Mouse (Mus musculus) fat pad, adult 2 months (tissue): ENCODE measurements around the gene Cdipt.

ENCODE experiments used
- DNase-seq: peaks from one replicate; pipeline ENCODE4 v3.0.0-alpha.2; 2011; ENCODE audit warnings: low read depth, low spot score; ENCODE audit errors: extremely low read depth

Gene Cdipt

DNA sequence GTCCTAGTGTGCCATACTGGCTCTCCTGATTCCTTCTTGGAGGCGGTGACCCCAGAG lies at the start of gene Cdipt:
TSS of gene Cdipt (plus strand) at position 22 of the 57 bp plus-strand sequence.
- no peak for DNase-seq

DNA sequence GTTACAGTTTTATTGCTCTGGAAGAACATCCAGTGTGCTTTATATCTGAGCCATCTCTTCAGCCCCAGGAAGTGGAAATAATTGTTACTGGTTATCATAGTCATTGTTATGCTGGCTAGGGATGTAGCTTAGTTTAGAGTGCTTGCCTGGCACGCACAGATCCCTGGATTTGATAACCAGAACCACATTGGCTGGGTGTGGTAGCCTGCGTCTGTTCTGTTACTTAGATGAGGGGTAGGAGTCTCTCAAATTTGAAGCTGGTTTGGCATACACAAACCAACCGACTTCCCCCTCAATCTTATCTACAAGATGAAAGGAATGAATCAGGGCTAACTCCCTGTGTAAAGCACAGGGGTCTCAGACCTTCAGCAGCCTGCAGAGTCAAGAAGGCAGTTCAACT lies 49.4 kb upstream of the Cdipt start:
- DNase-seq = no peak

DNA sequence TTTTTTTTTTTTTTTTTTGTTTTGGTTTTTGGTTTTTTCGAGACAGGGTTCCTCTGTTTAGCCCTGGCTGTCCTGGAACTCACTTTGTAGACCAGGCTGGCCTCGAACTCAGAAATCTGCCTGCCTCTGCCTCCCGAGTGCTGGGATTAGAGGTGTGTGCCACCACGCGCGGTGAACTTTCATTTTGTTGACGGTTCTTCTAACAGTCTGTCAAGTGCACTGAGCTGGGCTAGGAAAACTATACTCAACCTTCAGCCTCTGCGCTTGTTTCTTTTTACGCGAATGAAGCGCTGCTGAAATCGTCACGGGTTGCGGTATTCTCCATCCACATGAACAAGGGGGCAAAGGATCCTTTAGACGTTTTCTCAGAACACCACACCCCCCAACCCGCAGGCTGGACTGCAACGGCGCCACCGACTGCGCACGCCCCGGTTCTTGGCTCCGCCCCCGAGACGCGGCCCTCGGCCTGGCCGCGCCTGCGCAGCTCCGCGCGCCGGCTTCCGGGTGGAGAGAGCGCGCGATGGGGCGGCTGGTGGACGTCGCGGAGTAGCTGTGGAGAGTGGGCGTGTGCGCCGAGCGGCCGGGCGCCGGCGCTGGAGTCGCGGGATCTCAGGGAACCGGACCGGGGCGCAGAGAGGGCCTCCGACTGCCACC lies 47.2 kb upstream of the Cdipt start, which contains the start of gene Kctd13:
TSS of gene Kctd13 (plus strand) at position 496 of the 654 bp plus-strand sequence.
- no peak for DNase-seq

DNA sequence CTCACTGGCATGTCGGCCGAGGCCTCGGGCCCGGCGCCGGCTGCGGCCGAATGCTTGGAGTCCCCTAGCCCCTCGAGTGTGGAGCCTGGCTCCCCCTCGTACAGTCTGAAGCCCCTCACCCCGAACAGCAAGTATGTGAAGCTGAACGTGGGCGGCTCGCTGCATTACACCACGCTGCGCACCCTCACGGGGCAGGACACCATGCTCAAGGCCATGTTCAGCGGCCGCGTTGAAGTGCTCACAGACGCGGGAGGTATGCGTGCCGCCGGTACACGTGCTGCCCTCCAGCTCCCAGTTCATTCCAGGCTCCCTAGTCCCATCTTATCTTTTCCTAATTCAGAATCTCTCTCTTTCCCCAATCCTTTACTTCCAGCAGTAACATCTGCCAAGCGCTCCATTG lies 46.7 kb upstream of the Cdipt start:
- no peak for DNase-seq

DNA sequence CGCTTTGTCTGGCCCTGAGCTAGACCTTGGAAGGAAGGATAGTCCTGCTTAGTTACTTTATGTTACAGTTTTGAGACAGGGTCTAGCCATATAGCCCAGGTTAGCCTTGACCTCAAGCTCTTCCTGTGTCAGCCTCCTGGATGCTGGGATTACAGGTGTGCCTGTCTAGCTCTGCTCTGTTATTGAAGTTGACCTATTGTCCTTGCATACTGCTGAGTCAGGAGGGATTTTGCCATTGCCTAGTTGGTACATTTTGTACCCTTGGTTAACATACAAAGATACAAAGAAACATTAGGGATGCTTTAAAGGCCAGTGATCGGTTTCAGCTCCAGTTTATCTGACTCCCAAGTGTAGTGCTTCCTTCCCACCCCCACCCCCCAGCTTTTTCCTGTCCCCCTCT lies 43.1 kb upstream of the Cdipt start:
- no peak for DNase-seq

DNA sequence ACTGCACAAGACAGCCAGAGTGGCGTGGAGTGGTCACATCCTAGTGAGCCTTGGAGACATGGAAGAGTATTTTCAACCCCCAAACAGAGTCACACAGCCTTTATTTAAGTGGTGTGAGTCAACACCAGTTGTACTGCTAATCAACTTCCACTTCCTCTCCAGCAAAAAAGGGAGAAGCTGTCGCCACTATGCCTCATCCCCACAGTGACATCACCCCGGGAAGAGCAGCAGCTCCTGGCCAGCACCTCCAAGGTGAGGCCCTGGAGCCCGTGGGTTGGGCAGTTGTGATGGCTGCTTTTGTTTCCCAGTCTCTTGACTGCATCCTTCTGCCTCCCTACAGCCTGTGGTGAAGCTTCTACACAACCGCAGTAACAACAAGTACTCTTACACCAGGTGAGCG lies 34.5 kb upstream of the Cdipt start:
- DNase-seq = no peak

DNA sequence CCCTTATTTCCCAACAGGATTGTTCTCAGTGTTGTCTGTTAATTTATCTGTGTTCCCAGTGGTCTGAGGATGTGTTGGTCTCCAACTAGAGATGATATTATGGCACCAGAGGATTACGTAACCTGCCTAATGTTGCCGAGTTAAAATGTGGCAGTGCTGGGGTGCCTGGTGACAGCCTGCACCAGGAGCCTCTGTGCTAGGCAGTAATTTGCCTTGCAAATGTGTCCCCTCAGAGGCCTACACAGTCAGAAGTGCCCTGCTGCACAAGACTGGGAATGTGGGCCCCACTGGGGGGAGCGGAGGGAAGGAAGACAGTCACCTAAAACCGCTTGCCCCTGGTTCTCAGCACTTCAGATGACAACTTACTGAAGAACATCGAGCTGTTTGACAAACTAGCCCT lies 33.9 kb upstream of the Cdipt start:
- no peak for DNase-seq

DNA sequence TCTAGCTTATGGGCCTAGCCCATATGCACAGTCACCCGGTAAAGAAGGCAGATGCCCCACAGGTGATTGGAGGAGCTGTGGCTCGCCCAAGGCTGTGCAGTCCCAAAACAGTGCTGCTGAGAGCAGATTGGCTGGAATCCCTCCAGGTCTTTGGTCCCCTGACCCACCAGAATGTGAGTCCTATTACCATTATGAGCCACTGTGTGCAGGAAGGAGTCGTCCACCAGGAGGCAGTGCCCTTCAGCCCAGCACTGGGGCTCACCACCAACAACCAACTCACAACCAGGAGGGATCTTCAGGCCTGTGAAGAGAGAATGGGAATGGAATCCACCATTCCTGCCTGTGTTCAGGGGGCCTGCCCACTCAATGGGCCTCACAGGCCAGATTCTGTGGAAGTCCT lies 29.2 kb upstream of the Cdipt start:
- DNase-seq = no peak

DNA sequence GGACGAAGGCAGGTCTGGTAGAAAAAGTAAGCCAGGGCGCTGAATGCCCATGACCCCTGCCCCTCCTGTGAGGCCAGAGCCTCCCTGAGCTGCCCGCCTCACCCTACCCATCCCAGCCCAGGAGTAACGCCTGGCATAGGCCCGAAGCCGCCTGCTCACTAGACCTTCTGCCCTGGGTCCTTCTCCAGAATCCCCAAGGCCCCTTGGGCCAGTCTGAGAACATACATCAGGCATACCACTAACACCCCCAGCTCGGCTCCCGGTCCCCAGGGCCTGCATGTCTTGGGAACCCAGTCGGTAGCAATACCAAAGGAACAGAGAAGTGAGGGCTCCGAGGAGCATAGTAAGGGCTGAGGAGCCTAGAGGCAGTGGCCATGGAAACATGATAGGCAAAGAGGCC lies 27.1 kb upstream of the Cdipt start:
- no peak for DNase-seq

DNA sequence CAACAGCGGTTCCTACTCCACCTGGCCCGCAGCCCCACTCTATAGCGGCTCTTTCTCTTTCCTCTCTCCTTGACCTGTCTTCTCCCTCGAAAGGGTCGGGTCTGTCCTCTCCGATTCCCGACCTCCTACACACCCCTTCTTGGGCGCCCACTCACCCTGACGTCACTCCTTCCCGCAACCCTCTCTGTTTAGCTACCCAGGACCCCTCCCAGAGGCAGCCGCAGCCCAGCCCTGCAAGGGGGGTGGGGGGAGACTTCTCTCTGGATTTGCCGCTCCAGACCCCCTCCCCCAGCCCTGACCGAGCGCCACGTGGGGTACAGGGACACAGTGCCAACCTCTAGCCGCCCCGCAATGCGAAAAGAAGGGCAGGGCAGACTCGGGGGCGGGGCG lies 26.3 kb upstream of the Cdipt start, which contains the start of gene Asphd1:
TSS of gene Asphd1 (minus strand) at position 180 of the 390 bp plus-strand sequence.
- DNase-seq = no peak

DNA sequence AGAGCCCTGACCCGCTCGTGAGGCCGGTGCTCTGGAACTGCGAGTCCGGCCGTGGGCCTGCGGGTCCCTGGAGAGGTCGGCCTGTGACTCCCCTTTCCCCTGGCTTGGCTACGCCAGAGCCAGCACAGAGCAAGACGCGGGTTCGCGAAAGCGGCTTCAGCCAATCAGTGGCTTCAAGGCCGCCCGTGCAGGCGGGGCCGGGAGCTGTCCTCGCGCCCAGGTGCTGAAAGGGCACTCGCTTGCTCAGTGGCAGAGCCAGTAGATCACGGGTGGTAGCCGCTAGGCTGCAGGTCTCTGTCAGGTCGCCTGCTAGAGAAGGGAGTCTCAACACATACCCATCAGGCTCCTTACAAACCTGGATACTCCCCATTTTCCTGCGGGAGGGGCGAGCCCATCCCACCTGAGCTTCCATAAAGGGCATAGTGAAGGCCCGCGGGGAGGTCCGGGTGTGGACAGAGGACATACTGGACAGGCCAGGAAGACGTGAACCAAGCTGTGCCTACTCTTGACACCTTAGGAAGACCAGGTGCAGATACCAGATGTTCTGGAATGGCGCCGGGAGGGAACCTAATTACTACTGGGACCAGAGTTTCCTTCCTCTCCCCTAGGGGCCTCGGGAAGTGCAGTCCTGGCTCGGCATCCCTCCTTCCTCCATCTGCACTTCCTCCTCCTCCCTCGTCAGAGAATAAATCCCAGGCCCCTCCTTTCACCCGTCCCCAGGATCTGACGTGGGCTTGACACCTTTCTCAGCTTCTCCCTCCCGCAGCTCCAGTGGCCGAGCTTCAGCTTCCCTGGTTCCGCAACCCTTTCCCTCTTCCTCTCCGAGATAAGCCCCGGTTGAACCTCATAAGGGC lies 25.7 kb upstream of the Cdipt start, which contains the start of gene Sez6l2:
TSS of gene Sez6l2 (plus strand) at position 771 of the 854 bp plus-strand sequence.
- no peak for DNase-seq

DNA sequence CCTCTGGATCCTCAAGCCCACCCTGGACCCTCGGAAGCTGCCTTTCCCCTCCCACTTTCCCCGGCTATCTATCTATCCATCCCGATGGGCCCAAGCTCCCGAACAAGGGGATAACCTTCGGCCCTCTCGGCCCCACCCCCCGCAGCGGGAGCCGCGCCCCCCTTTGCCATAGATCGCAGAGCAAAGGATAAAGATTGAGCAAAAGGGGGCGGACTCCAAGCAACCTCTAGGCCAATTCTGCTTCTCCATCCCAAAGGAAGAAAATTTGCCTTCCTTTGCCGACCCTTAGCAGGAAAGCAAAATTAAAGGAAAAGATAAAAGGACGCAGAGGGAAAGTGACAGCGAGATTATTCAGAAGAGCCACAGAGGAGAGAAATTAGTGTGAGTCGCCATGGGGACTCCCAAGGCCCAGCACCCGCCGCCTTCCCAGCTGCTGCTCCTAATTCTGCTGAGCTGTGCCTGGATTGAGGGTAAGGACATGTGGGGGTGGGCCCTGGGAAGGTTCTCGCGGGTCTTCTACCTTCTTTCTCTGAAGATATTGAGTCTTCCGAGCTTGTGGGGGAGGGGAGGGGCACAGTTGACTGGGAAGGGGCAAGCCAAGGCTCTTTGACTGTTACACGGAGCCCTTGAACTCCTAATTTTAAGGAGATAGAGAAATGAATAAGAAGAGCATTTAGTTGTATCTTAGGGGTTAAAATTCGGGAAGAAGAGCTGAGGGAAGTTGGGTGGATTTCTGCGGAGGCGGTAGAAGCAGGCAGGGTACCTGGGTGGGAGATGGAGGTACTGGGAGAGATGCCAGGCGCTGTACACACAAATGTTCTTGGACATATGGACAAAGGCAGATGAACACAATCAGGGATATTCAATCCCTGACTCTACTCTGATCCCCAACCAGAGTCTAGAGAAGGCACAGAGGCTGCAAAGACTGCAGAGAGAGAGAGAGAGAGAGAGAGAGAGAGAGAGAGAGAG lies 24.8 kb upstream of the Cdipt start:
- DNase-seq = no peak

DNA sequence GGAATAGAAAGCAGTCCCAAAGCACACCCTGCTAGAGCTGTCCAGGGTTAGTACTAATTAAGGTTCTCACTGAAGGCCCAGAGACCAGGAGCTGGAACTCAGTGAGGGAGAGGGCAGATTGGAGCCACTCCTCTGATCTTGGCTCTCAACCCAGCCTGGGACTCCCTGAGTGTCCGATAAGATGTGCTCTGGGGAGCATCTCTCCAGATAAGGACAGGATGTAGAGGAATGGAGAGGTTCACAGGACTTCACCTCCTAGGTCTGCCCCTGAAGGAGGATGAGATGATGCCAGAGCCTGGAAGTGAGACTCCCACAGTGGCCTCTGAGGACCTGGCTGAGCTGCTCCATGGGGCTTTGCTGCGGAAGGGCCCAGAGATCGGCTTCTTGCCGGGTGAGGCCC lies 24.0 kb upstream of the Cdipt start:
- DNase-seq = no peak

DNA sequence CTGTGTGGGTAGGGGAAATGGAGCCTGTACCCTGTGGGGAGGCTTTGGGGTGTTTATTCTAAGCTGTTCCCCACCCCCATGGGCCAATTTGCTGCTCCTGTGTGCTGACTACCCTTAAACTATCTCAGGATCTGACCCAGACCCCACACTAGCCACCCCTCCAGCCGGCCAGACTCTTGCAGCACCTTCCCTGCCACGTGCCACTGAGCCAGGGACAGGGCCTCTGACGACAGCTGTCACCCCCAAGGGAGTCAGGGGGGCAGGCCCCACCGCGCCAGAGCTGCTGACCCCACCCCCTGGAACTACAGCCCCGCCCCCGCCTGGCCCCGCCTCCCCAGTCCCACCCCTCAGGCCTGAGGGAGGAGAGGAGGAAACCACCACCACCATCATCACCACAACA lies 23.1 kb upstream of the Cdipt start:
- DNase-seq = no peak

DNA sequence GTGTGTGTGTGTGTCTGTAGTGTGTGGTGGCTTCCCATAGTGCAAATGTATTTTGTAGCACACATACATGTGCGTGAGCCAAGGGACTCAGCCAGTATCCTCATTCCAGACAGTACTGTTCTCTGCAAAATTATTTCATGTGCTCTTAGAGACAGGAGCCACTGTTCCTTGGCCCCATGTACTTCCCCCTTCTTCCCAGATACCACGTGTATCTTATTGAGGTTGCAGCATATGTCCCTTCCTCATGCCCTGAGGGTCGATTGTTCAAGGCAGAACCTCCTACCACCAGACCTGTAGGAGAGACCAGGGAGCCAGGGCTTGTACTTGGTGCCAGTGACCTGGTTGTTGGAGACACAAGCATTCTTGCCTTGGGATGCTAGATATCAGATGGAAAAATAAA lies 20.6 kb upstream of the Cdipt start:
- DNase-seq = no peak

DNA sequence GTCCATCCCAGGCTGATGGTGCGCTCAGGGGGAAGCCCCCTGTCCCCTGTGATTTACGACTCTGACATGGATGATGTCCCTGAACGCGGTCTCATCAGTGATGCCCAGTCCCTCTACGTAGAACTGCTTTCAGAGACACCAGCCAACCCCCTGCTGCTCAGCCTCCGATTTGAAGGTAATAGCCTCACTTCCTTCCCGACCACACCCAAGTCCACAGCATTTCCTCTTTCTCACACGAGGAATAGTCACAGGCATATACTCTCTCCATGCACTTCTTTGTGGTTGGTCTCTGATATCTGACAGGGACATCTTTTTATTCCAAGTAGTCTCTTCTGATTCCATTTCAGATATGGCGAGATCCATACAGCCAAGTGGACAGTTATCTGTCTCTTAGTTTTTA lies 15.9 kb upstream of the Cdipt start:
- no peak for DNase-seq

DNA sequence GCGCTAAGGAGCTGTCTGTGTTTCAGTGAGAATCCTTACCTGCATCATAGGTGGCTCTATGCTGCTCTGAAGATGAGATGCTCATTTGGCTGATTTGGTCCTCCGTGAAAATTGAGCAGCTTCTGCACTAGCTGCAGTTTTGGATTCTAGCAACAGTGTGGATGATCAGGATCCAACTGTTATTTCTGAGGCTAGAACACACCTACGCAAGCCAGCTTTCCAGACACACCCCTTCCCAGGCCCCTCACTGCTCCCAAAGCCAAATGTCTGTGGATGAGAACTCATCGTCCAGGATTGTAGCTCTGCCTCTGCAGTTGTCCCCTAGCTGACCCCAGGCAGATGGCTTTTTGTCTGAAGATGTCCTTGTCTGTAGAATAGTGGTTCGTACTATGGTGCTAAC lies 14.6 kb upstream of the Cdipt start:
- no peak for DNase-seq

DNA sequence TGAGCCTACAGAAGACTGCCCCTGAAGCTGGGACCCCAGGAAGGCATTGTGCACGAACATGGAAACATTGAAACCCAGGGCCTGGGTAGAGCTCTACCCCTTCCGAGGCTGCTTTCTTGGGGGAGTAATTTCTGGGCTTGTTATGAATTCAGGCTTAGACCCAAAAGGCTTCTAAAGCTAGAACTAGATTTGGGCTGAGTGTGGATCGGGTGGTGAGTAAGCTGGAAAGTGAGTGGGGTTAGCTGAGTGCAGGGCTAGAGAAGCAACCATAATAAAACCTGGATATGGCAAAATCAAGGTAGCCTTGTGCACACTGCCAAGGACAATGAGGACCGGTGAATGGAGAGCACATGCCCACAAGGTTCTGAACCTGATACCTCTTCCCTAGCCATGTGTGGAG lies 13.7 kb upstream of the Cdipt start:
- DNase-seq = no peak

DNA sequence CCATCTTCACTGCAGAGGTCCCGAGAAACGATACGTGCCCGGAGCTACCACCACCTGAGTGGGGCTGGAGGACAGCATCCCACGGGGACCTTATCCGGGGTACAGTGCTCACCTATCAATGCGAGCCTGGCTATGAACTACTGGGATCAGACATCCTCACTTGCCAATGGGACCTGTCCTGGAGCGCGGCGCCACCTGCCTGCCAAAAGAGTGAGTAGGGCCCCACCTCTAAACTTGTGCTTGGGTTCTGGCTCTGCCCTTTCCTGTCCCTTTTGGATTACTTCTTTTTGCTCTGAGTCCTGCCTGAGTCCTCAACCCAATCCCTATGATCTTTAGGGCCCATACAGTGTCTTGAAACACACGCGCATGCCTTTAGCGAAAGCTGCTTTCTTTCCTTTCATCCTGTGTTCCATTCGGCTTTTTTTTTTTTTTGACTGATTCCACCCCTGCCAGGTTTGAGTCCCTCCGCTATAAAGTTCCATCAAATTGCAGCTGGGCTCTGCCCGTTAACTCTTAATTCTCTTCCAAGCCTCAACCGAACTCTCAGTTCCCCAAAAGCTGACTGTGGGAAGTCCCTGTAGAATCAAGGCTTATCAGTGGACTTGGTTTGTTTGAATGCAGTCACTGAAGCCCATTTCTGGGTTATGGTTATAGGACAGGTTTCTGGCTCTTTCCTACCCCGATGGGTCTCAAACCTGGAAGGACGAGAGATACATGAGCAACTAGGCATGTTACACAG lies 12.0 kb upstream of the Cdipt start:
- DNase-seq = no peak

DNA sequence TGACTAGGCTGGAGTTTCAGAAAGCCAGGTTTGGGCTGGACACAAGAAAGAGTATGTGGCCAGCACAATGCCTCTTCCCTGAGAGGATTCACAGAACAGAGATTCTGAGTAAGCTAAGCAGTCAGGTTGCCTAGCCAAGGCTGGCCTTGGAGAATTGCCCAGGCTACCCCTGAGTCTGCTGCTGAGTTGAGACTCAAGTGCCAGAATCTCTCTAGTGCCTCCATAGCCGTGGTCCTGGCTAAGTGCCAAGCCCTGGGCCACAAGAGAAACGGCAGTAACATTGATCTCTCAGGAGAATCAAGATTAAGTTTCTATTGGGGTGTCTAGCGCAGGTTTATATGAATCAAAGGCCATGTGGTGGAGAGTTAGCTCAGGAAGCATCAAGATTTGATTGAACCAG lies 10.1 kb upstream of the Cdipt start:
- DNase-seq = no peak

DNA sequence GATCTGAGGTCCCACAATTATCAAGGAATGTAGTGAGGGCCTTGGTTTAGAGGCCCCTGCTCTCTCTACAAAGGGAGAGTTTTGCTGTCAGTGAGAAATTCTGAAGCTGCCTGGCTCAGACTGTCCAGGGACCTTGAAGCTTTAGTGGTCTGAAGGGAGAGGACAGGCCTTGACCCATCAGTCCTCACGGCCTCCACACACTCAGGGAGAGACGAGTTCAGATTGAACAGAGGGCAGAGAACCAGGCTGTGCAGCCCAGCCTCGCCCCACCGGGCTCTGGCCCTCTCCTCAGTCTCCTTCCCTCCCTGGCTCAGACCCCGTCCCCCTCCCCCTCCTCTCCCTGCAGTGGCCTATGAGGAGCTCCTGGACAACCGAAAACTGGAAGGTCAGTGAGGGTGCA lies 8.4 kb upstream of the Cdipt start:
- DNase-seq = no peak
